Mouse (Mus musculus): ENCODE measurements around the gene Commd8. TPM values are rescaled to one million over a fixed set of nuclear protein-coding genes. Genes with fewer than 3 reads are reported as not detected.
"Not testable (repeated sequence)": the region's sequence is repeated elsewhere in the genome, so short reads cannot be mapped to it uniquely, and the experiment has no call there.

Gene Commd8
- total RNA-seq, 4 experiments from 2014 or later: 27.3 to 36.5 (median 31.9) TPM

GRCm38 (mm10) chr5:72170067-72170466, 2.1 kb upstream of the Commd8 start:
- no peak for DNase-seq (ENCODE audit: low spot score in 2 of 2)

- no peak for DNase-seq (ENCODE audit: low spot score in 2 of 2)
These were observed 264 bp upstream of the Commd8 start for GRCm38 (mm10) chr5:72168285-72168621.

- DNase-seq (ENCODE audit: low spot score in 2 of 2): no peak
These were observed 3.6 kb downstream of the Commd8 start for GRCm38 (mm10) chr5:72164386-72164785.

- DNase-seq (ENCODE audit: low spot score in 2 of 2): no peak
These were observed 5.1 kb downstream of the Commd8 start for GRCm38 (mm10) chr5:72162855-72163254.

- no peak for DNase-seq (ENCODE audit: low spot score in 2 of 2)
These were observed 7.1 kb downstream of the Commd8 start for GRCm38 (mm10) chr5:72160781-72161485.

- no peak for DNase-seq (ENCODE audit: low spot score in 2 of 2)
These were observed 8.5 kb downstream of the Commd8 start for GRCm38 (mm10) chr5:72159537-72159936.

GRCm38 (mm10) chr5:72158667-72159066, 9.3 kb downstream of the Commd8 start:
- no peak for DNase-seq (ENCODE audit: low spot score in 2 of 2)

GRCm38 (mm10) chr5:72156598-72156997, 11.4 kb downstream of the Commd8 start:
- DNase-seq (ENCODE audit: low spot score in 2 of 2): no peak

- not testable (repeated sequence) for DNase-seq (ENCODE audit: low spot score in 2 of 2)
These were observed 12.3 kb downstream of the Commd8 start for GRCm38 (mm10) chr5:72155686-72156085.

GRCm38 (mm10) chr5:72150870-72151269, 17.1 kb downstream of the Commd8 start:
- DNase-seq (ENCODE audit: low spot score in 2 of 2): no peak

GRCm38 (mm10) chr5:72148679-72149078, 19.3 kb downstream of the Commd8 start:
- DNase-seq (ENCODE audit: low spot score in 2 of 2): no peak

- DNase-seq (ENCODE audit: low spot score in 2 of 2): no peak
These were observed 28.4 kb downstream of the Commd8 start for GRCm38 (mm10) chr5:72139619-72140018.

- no peak for DNase-seq (ENCODE audit: low spot score in 2 of 2)
These were observed 29.7 kb downstream of the Commd8 start for GRCm38 (mm10) chr5:72138256-72138655.

GRCm38 (mm10) chr5:72133906-72134305, 34.1 kb downstream of the Commd8 start:
- no peak for DNase-seq (ENCODE audit: low spot score in 2 of 2)

GRCm38 (mm10) chr5:72126681-72127080, 41.3 kb downstream of the Commd8 start:
- DNase-seq (ENCODE audit: low spot score in 2 of 2): no peak

GRCm38 (mm10) chr5:72122414-72123037, 45.5 kb downstream of the Commd8 start:
- no peak for DNase-seq (ENCODE audit: low spot score in 2 of 2)

All from gastrocnemius, adult 8-10 months (tissue).